Mouse (Mus musculus): Measurements from ENCODE around the gene Gbp6.
"Not testable (repeated sequence)": the region's sequence is repeated elsewhere in the genome, so short reads cannot be mapped to it uniquely, and the experiment has no call there.

DNA sequence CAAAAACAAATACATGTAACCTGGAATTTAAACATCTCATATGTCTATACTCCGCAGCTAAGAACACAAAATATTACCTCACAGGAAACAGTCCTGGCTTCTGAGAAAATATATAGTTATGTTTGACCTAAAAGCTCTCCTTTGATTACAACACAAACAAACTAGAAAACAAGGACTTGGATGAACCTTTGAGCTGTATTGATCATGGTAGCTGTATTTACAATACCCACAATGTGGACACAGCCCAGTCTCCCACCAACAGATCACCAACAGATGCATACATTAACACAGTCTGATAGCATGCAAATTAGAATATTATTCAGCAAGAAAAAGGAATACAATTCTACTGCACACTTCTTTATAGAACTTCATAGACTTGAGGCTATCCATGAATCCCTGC is 55.1 kb downstream of the Gbp6 start:
- TF ChIP-seq CTCF, POLR2A (IDR thresholded peaks at IDR 0.05; ENCODE audit: extremely low read depth, insufficient read depth, low read length): not testable (repeated sequence)

All from cortical plate, adult 2 months (tissue).